Mouse (Mus musculus): ENCODE data around the gene Rpl10l.

The Rpl10l gene

GRCm38 (mm10) chr12:66283991-66284622, at the start of gene Rpl10l:
Gene Rpl10l, minus strand, starts transcription at chr12:66284401.
- no peak for DNase-seq (ENCODE audit: low read depth)

GRCm38 (mm10) chr12:66275890-66276289, 8.3 kb downstream of the Rpl10l start:
- no peak for DNase-seq (ENCODE audit: low read depth)

- DNase-seq (ENCODE audit: low read depth) = no peak
Observed at GRCm38 (mm10) chr12:66245461-66246099, 38.6 kb downstream of the Rpl10l start.

- DNase-seq (ENCODE audit: low read depth) = no peak
Observed at GRCm38 (mm10) chr12:66234158-66234557, 50.0 kb downstream of the Rpl10l start.

Measured in 416B (cell line).